ENCODE assay signal across 8 mouse cellular contexts in the genomic region with DNA sequence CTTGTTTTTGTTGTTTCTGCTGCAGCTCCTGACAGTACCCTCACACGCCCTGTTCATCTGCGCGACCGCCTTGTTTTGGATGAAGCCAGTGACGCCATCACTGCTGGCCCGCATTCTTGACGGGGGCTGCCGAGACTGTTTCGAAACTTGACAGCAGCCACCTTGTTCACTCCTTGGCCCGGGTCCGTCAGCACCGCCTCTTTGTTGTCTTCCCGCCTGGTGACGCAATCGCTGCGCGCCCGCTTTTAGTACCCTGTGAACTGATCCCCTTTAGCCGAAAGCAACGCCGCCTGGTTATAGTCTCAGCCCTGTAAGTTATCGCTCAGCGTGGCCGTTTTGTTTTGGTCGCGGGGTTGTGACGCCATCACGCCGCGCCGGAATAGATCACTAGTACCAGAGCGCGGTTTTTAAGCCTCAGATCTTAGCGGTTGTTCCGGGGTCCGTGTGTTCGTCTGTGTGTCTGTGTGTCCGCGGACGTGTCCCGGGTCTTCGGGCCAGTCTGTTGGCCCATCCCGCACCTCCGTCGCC. TPM values are rescaled to one million over a fixed set of nuclear protein-coding genes. Genes with fewer than 3 reads are reported as not detected.
DNase-seq lines count a peak whose midpoint lies in the region; ATAC-seq and TF ChIP-seq lines count a peak whose summit lies in the region.

No protein-coding gene starts in this region.

- H3K27ac ChIP-seq in hindbrain, embryonic 10.5 days, result peak overlapping the region; percentile 90
- peak overlapping the region; percentile 97 for H3K27ac ChIP-seq in lung, postnatal 0 days (ENCODE audit: low read length)

- H3K9me3 ChIP-seq in hindbrain, embryonic 10.5 days, result peaks cover 63% of the 10 kb centered on the region
- H3K9me3 ChIP-seq in lung, postnatal 0 days (ENCODE audit: low read length), result 0 out of 2 replicates have a peak, but pooled peaks cover 6% of the 10 kb centered on the region

- H3K4me1 ChIP-seq in hindbrain, embryonic 10.5 days (replicated peaks), result peaks cover 11% of the 10 kb centered on the region
- H3K4me1 ChIP-seq in lung, postnatal 0 days (ENCODE audit: insufficient read depth, low read depth, low read length), result peaks cover 12% of the 10 kb centered on the region; the same call in 1 of the 2 replicates

- TF ChIP-seq CTCF in lung, postnatal 0 days (IDR thresholded peaks at IDR 0.05), result no peak; the same call in 1 of the 2 replicates

- peak; percentile 85 for ATAC-seq in frontal cortex, adult (ENCODE audit: low TSS enrichment)
- ATAC-seq in lung, postnatal 0 days, result peak; percentile 86

- H3K27me3 ChIP-seq in hindbrain, embryonic 10.5 days (ENCODE audit: insufficient read depth, poor library complexity, severe bottlenecking), result no peaks in the 10 kb centered on the region
- H3K27me3 ChIP-seq in lung, postnatal 0 days (replicated peaks; ENCODE audit: insufficient read depth, low read length), result no peaks in the 10 kb centered on the region

- under 1% methylated on average over 45 of the region's 45 CpGs for WGBS in hindbrain, embryonic 10.5 days
- under 1% methylated on average over 45 of the region's 45 CpGs for WGBS in lung, postnatal 0 days

- no peak for TF ChIP-seq EP300 in lung, postnatal 0 days (IDR thresholded peaks at IDR 0.05)

- peak overlapping the region; percentile 98 for H3K4me2 ChIP-seq in lung, postnatal 0 days (replicated peaks; ENCODE audit: low read depth, low read length)

- peak overlapping the region; percentile 63 for H3K9ac ChIP-seq in lung, postnatal 0 days (replicated peaks; ENCODE audit: low read depth)

- peaks cover 34% of the 10 kb centered on the region for H3K36me3 ChIP-seq in hindbrain, embryonic 10.5 days
- no peaks in the 10 kb centered on the region for H3K36me3 ChIP-seq in lung, postnatal 0 days (ENCODE audit: insufficient read depth, low read length)

- peak overlapping the region; percentile 81 for H3K4me3 ChIP-seq in hindbrain, embryonic 10.5 days
- peak overlapping the region; percentile 75 for H3K4me3 ChIP-seq in lung, postnatal 0 days (ENCODE audit: low read depth, low read length)

- DNase-seq in MN1 (ENCODE audit: low spot score), result peak; percentile 91
- peak; percentile 95 for DNase-seq in cerebellum, adult 9-10 months
- DNase-seq in hindbrain, embryonic 10.5 days (ENCODE audit: low spot score), result peak; percentile 93
- DNase-seq in layer of hippocampus, adult 9-11 months, result peak; percentile 96
- peak; percentile 95 for DNase-seq in lung, postnatal 0 days (ENCODE audit: low spot score)
- DNase-seq in ovary, postnatal 14 days (ENCODE audit: low spot score), result peak; percentile 91
- peak; percentile 95 for DNase-seq in thymus, postnatal 14 days

RNA-seq across cellular contexts. Expression of a gene that starts 18.2 kb away (rescaled TPM):
- polyA plus RNA-seq in hindbrain, embryonic 10.5 days (2016; fragmentation: Nextera tagmentation; extraction: Ambion mirVana), result not detected in 2 replicates
- polyA plus RNA-seq in lung, postnatal 0 days (2015; fragmentation: Nextera tagmentation; extraction: Ambion mirVana), result not detected in 2 replicates

RNA-seq across cellular contexts. Expression of a gene that starts 35.4 kb away (rescaled TPM):
- polyA plus RNA-seq in hindbrain, embryonic 10.5 days (2016; fragmentation: Nextera tagmentation; extraction: Ambion mirVana), result 0.31 and 0.32 TPM in 2 replicates
- not detected in 2 replicates for polyA plus RNA-seq in lung, postnatal 0 days (2015; fragmentation: Nextera tagmentation; extraction: Ambion mirVana)

RNA-seq across cellular contexts. Expression of a gene that starts 37.5 kb away (rescaled TPM):
- 13.7 and 14.7 TPM in 2 replicates for polyA plus RNA-seq in hindbrain, embryonic 10.5 days (2016; fragmentation: Nextera tagmentation; extraction: Ambion mirVana)
- polyA plus RNA-seq in lung, postnatal 0 days (2015; fragmentation: Nextera tagmentation; extraction: Ambion mirVana), result 7.0 and 7.7 TPM in 2 replicates

Comparison
In these comparisons a context has a peak if more than half of its experiments do, and no peak if none do; other contexts are left out.
1. Peak in every context shown above with its lines: DNase-seq, ATAC-seq, H3K4me3 ChIP-seq and H3K27ac ChIP-seq.